Mouse (Mus musculus) embryonic facial prominence, embryonic 13.5 days (tissue): ENCODE data around the gene Adra1d. TPM values are rescaled to one million over a fixed set of nuclear protein-coding genes. Genes with fewer than 3 reads are reported as not detected.

Experiments used
- ATAC-seq: fragments of 200-750 bp; cut with Nextera tagmentation; 2 replicates; pipeline ENCODE4 v1.8.0; 2017; ENCODE audit warnings: low read depth; ENCODE audit not compliant: insufficient number of reproducible peaks, insufficient read depth, low FRiP score, low TSS enrichment
- H3K27ac ChIP-seq: fragments of 300-500 bp; sonication (generic); 2 replicates; pipeline ENCODE4 v1.5.1; 2015; ENCODE audit warnings: moderate library complexity, mild to moderate bottlenecking, inconsistent platforms
- H3K27me3 ChIP-seq: fragments of 300-500 bp; sonication (generic); 2 replicates; pipeline ENCODE4 v1.6.1; 2015; ENCODE audit warnings: mild to moderate bottlenecking, inconsistent platforms
- H3K36me3 ChIP-seq: fragments of 300-500 bp; sonication (generic); 2 replicates; pipeline ENCODE4 v1.6.1; 2015; ENCODE audit warnings: mild to moderate bottlenecking, inconsistent platforms
- H3K4me1 ChIP-seq: fragments of 300-500 bp; sonication (generic); 2 replicates; pipeline ENCODE4 v1.6.1; 2015; ENCODE audit warnings: inconsistent platforms
- H3K4me2 ChIP-seq: fragments of 300-500 bp; sonication (generic); 2 replicates; pipeline ENCODE4 v1.6.1; 2015; ENCODE audit warnings: moderate library complexity, mild to moderate bottlenecking, inconsistent platforms
- H3K4me3 ChIP-seq: fragments of 300-500 bp; sonication (generic); 2 replicates; pipeline ENCODE4 v1.5.1; 2015; ENCODE audit warnings: mild to moderate bottlenecking, inconsistent platforms
- H3K9ac ChIP-seq: fragments of 300-500 bp; sonication (generic); 2 replicates; pipeline ENCODE4 v1.6.1; 2015; ENCODE audit warnings: mild to moderate bottlenecking, inconsistent platforms
- H3K9me3 ChIP-seq: fragments of 300-500 bp; sonication (generic); 2 replicates; pipeline ENCODE4 v1.6.1; 2016; ENCODE audit warnings: inconsistent platforms
- WGBS: fragments of 180-500 bp; shearing (Covaris S2); methylation state at CpG from one replicate; pipeline ENCODE4 v1.1.7; 2015; ENCODE audit warnings: mixed read lengths; 5-methylcytosine and 5-hydroxymethylcytosine counted together
- polyA plus RNA-seq: library from polyadenylated mRNA; unstranded; fragments of >200 nt; fragmentation: Nextera tagmentation; extraction: Ambion mirVana; gene quantifications from 2 replicates; pipeline ENCODE4 v1.2.1, GENCODE M21; 2015

The Adra1d gene
- polyA plus RNA-seq, 1 experiment from 2014 or later = 0.51 TPM

- Histone ChIP-seq H3K4me2 (no peak overlapping the region), H3K27me3 (peaks cover 94% of the 10 kb centered on the region), H3K9me3 (no peaks in the 10 kb centered on the region), H3K4me1 (peaks cover 2% of the 10 kb centered on the region; the same call in 1 of the 2 replicates), H3K36me3 (no peaks in the 10 kb centered on the region), H3K27ac (no peak overlapping the region), H3K9ac (no peak overlapping the region), H3K4me3 (no peak overlapping the region)
- WGBS = 65% methylated on average over 7 of the region's 7 CpGs
- no peak for ATAC-seq
Observed at GRCm38 (mm10) chr2:131551701-131552620, 10.1 kb downstream of the Adra1d start.

GRCm38 (mm10) chr2:131550906-131551305, 11.2 kb downstream of the Adra1d start:
- no peaks in the 10 kb centered on the region for H3K9me3 ChIP-seq
- peaks cover 94% of the 10 kb centered on the region for H3K27me3 ChIP-seq
- 68% methylated on average over 2 of the region's 2 CpGs for WGBS
- H3K4me3 ChIP-seq = no peak overlapping the region
- H3K9ac ChIP-seq = no peak overlapping the region
- no peak for ATAC-seq
- H3K4me1 ChIP-seq = peaks cover 13% of the 10 kb centered on the region
- H3K36me3 ChIP-seq = no peaks in the 10 kb centered on the region
- no peak overlapping the region for H3K4me2 ChIP-seq
- no peak overlapping the region for H3K27ac ChIP-seq

GRCm38 (mm10) chr2:131550474-131550873, 11.6 kb downstream of the Adra1d start:
- Histone ChIP-seq H3K27me3 (peaks cover 95% of the 10 kb centered on the region), H3K4me1 (peaks cover 17% of the 10 kb centered on the region), H3K27ac (no peak overlapping the region), H3K36me3 (no peaks in the 10 kb centered on the region), H3K4me2 (no peak overlapping the region), H3K9me3 (no peaks in the 10 kb centered on the region), H3K9ac (no peak overlapping the region), H3K4me3 (no peak overlapping the region)
- ATAC-seq = no peak
- 64% methylated on average over 2 of the region's 2 CpGs for WGBS

- H3K4me3 ChIP-seq = no peak overlapping the region
- 89% methylated on average over 5 of the region's 5 CpGs for WGBS
- ATAC-seq = no peak
- H3K9me3 ChIP-seq = no peaks in the 10 kb centered on the region
- no peaks in the 10 kb centered on the region for H3K36me3 ChIP-seq
- peaks cover 89% of the 10 kb centered on the region for H3K27me3 ChIP-seq
- no peak overlapping the region for H3K4me2 ChIP-seq
- no peak overlapping the region for H3K9ac ChIP-seq
- H3K27ac ChIP-seq = no peak overlapping the region
- peaks cover 18% of the 10 kb centered on the region for H3K4me1 ChIP-seq
Observed at GRCm38 (mm10) chr2:131549090-131549489, 13.0 kb downstream of the Adra1d start.

DNA sequence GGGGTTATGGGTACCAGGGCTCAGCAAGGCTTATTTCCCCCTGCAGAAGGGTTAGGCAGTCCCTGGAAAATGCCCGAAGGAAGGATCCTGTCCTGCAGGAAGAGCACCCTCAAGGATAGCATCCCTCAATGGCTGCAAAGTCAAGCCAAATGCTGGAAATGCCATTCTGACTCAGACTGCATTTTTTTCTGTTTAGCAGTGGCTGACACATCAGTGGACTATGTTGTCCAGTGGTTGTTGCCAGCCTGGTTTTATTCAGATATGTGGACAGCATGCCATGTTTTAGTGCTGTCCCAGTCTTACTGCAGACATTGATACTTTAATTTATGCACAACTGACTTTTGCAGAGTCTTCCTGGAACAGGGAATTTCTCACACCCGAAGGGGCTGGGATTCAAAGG, 13.8 kb downstream of the Adra1d start:
- Histone ChIP-seq H3K27me3 (peaks cover 86% of the 10 kb centered on the region), H3K9me3 (no peaks in the 10 kb centered on the region), H3K4me2 (no peak overlapping the region), H3K4me1 (peaks cover 18% of the 10 kb centered on the region), H3K4me3 (no peak overlapping the region), H3K36me3 (no peaks in the 10 kb centered on the region), H3K27ac (no peak overlapping the region), H3K9ac (no peak overlapping the region)
- ATAC-seq = no peak
- WGBS = 58% methylated on average over 2 of the region's 2 CpGs

DNA sequence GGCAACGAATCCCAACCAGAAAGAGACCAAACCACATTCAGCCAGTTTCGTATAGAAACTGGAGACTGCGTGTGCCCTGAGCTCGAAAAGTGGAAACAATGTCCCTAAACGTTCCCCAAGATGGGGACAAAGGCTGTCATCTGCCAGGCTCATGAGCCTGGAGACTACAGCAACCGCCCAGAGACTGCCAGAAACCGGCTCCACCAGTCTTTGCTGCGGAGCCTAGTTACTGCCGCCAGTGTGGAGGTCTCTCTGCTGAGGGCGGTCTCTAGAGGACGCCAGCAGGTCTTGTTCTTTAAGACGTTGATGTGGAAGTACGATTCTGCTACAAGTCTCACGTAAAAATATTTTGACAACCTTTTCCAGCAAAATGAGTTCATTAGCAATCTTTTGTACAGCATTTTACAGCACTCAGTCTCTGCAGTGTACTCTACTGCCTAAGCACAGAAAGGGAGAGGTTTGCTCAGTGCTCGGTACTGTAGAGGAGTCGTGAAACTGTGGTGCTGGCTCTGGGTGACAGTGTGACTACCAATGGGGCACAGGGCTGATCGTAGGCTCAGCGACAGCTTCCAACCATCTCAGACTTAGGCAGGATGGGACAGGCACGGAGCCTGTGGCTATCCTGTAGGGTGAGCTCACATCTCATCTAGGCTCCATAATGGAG, 15.2 kb downstream of the Adra1d start:
- no peaks in the 10 kb centered on the region for H3K36me3 ChIP-seq
- no peaks in the 10 kb centered on the region for H3K9me3 ChIP-seq
- H3K4me2 ChIP-seq = peak overlapping the region; percentile 84
- peaks cover 18% of the 10 kb centered on the region for H3K4me1 ChIP-seq
- peaks cover 71% of the 10 kb centered on the region for H3K27me3 ChIP-seq
- no peak overlapping the region; the same call in 1 of the 2 replicates for H3K27ac ChIP-seq
- no peak for ATAC-seq
- peak overlapping the region; percentile 16; the same call in 1 of the 2 replicates for H3K9ac ChIP-seq
- 11% methylated on average over 19 of the region's 19 CpGs for WGBS
- peak overlapping the region; percentile 50 for H3K4me3 ChIP-seq

- peak overlapping the region; percentile 64 for H3K9ac ChIP-seq
- no peak for ATAC-seq
- peaks cover 66% of the 10 kb centered on the region for H3K27me3 ChIP-seq
- under 1% methylated on average over 27 of the region's 27 CpGs for WGBS
- no peaks in the 10 kb centered on the region for H3K36me3 ChIP-seq
- H3K9me3 ChIP-seq = no peaks in the 10 kb centered on the region
- H3K27ac ChIP-seq = no peak overlapping the region
- H3K4me2 ChIP-seq = peak overlapping the region; percentile 84
- H3K4me3 ChIP-seq = peak overlapping the region; percentile 50
- peaks cover 18% of the 10 kb centered on the region for H3K4me1 ChIP-seq
Observed at GRCm38 (mm10) chr2:131546308-131546700, 15.8 kb downstream of the Adra1d start.

- peak overlapping the region; percentile 64 for H3K9ac ChIP-seq
- ATAC-seq = no peak
- no peaks in the 10 kb centered on the region for H3K9me3 ChIP-seq
- H3K27me3 ChIP-seq = peaks cover 59% of the 10 kb centered on the region
- WGBS = 2% methylated on average over 45 of the region's 45 CpGs
- H3K4me2 ChIP-seq = peak overlapping the region; percentile 84
- peaks cover 18% of the 10 kb centered on the region for H3K4me1 ChIP-seq
- H3K36me3 ChIP-seq = no peaks in the 10 kb centered on the region
- no peak overlapping the region for H3K27ac ChIP-seq
- peak overlapping the region; percentile 50 for H3K4me3 ChIP-seq
Observed at GRCm38 (mm10) chr2:131545386-131546307, 16.4 kb downstream of the Adra1d start.

GRCm38 (mm10) chr2:131542531-131542930, 19.6 kb downstream of the Adra1d start:
- 19% methylated on average over 6 of the region's 6 CpGs for WGBS
- no peaks in the 10 kb centered on the region for H3K36me3 ChIP-seq

GRCm38 (mm10) chr2:131541686-131542085, 20.4 kb downstream of the Adra1d start:
- no peaks in the 10 kb centered on the region for H3K36me3 ChIP-seq
- no peak for ATAC-seq
- H3K4me2 ChIP-seq = no peak overlapping the region
- H3K9ac ChIP-seq = no peak overlapping the region
- H3K4me1 ChIP-seq = peaks cover 13% of the 10 kb centered on the region
- no peak overlapping the region for H3K27ac ChIP-seq
- H3K9me3 ChIP-seq = no peaks in the 10 kb centered on the region
- WGBS = 83% methylated on average over 4 of the region's 4 CpGs
- H3K27me3 ChIP-seq = peaks cover 23% of the 10 kb centered on the region
- no peak overlapping the region for H3K4me3 ChIP-seq

More at GRCm38 (mm10) chr2:131542531-131542930, 19.6 kb downstream of the Adra1d start:
- no peak for ATAC-seq
- Histone ChIP-seq H3K4me2 (no peak overlapping the region), H3K9ac (no peak overlapping the region), H3K27me3 (peaks cover 31% of the 10 kb centered on the region), H3K4me3 (no peak overlapping the region), H3K4me1 (peaks cover 18% of the 10 kb centered on the region), H3K9me3 (no peaks in the 10 kb centered on the region), H3K27ac (no peak overlapping the region)

- no peak overlapping the region for H3K4me3 ChIP-seq
- no peaks in the 10 kb centered on the region for H3K9me3 ChIP-seq
- 78% methylated on average over 6 of the region's 6 CpGs for WGBS
- ATAC-seq = no peak
- peaks cover 7% of the 10 kb centered on the region; the same call in 1 of the 2 replicates for H3K27me3 ChIP-seq
- H3K4me2 ChIP-seq = no peak overlapping the region
- H3K9ac ChIP-seq = no peak overlapping the region
- H3K36me3 ChIP-seq = no peaks in the 10 kb centered on the region
- H3K4me1 ChIP-seq = no peaks in the 10 kb centered on the region
- no peak overlapping the region for H3K27ac ChIP-seq
Observed at GRCm38 (mm10) chr2:131539780-131540179, 22.3 kb downstream of the Adra1d start.
